Mouse (Mus musculus) lung, postnatal 0 days (tissue): ENCODE results near the gene Slc9a9.

Experiments
- CTCF ChIP-seq: IDR thresholded peaks from 2 replicates; pipeline ENCODE4 v1.5.1; 2016; ENCODE audit warnings: antibody characterized with exemption, mild to moderate bottlenecking
- EP300 ChIP-seq: IDR thresholded peaks from 2 replicates; pipeline ENCODE4 v1.6.1; 2016; ENCODE audit warnings: antibody characterized with exemption, mild to moderate bottlenecking, control low read depth

DNA sequence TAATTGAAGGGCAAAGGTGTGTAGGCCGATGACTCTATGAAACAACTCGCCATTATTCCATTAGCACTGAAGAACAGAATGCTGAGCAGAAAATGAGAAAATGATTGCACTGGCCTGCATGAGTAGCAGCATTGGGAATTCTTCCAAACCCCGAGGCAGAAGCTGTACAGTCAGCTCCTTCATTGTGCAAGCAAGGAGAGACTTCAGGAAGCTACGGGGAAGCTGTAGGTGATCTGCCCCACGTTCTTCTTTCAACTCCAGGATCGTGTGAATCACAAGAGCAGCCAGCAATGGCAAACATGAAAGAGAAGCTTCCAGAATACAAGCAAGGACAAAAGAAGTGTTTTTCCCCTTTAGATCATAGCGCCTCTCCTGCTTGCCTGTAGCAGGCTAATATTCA lies 538.0 kb downstream of the Slc9a9 start:
- TF ChIP-seq CTCF (no peak), EP300 (no peak)
